Mouse (Mus musculus): ENCODE data around the gene Trmt61a.
A peak's percentile ranks its signal among the peaks of the same experiment; 100 is the strongest.
"Not testable (repeated sequence)": the region's sequence is repeated elsewhere in the genome, so short reads cannot be mapped to it uniquely, and the experiment has no call there.

The Trmt61a gene

GRCm38 (mm10) chr12:111698346-111698913, 20.5 kb downstream of the Trmt61a start:
- no peak for DNase-seq

GRCm38 (mm10) chr12:111699542-111699941, 21.6 kb downstream of the Trmt61a start:
- DNase-seq, result no peak

- no peak for DNase-seq
Measured at GRCm38 (mm10) chr12:111700920-111701458, 23.1 kb downstream of the Trmt61a start.

- DNase-seq, result no peak
Measured at GRCm38 (mm10) chr12:111703301-111703700, 25.4 kb downstream of the Trmt61a start.

DNA sequence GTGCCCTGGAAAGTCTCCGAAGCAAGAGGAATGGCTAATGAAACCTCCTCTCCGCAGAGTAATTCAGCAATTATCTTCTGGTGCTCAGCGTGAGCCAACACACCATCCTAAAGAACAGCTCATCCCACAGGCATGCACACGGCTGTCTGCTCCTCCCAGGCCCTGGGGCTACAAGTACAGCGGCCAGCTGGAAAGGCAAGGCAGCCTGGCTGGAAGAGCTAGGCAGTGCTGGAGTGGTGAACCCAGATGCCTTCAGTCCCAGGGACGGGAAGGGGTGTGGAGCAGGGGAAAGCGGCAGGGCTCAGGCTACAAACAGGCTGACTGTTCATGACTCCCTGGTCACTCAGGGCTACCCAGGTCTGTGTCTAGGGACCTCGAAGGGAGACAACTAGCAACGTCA, 26.7 kb downstream of the Trmt61a start:
- DNase-seq, result no peak

GRCm38 (mm10) chr12:111705186-111705973, 27.5 kb downstream of the Trmt61a start:
- no peak for DNase-seq

GRCm38 (mm10) chr12:111708181-111708580, 30.3 kb downstream of the Trmt61a start:
- DNase-seq, result no peak

- DNase-seq, result no peak
Measured at GRCm38 (mm10) chr12:111710091-111710490, 32.2 kb downstream of the Trmt61a start.

- no peak for DNase-seq
Measured at GRCm38 (mm10) chr12:111712476-111712875, 34.6 kb downstream of the Trmt61a start.

GRCm38 (mm10) chr12:111713004-111713651, 35.2 kb downstream of the Trmt61a start, which contains the start of the genes Bag5 and Apopt1:
Gene Bag5 (minus strand): TSS chr12:111713257.
Gene Apopt1 (plus strand): TSS chr12:111713261.
- peak; percentile 81 to 84 for DNase-seq

- DNase-seq, result not testable (repeated sequence)
Measured at GRCm38 (mm10) chr12:111713880-111714279, 36.0 kb downstream of the Trmt61a start.

GRCm38 (mm10) chr12:111716505-111716904, 38.6 kb downstream of the Trmt61a start:
- no peak for DNase-seq

DNA sequence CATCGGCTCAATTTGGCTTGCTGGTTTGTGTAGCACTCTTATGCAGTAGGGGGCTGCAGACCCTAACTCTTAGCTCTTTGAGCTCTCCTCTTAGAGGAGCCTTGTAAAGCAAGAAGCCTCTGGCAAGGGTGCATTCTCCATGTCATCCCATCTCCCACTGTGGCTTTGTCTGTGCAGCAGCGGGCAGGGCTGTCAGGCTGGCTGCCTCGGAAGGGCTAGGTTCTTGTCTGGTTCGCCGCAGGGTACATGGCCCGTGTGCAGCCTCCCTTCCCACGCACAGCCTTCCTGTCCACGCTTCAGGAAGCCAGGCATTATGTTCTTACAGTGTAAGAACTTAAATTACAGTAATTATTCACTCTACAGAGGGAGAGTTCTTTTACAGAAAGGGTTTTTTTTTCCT, 40.8 kb downstream of the Trmt61a start:
- DNase-seq, result no peak

GRCm38 (mm10) chr12:111720222-111720621, 42.3 kb downstream of the Trmt61a start:
- DNase-seq, result no peak

GRCm38 (mm10) chr12:111722654-111723053, 44.7 kb downstream of the Trmt61a start:
- peak in 1 of 2 experiments; percentile 54 for DNase-seq

- DNase-seq, result no peak
Measured at GRCm38 (mm10) chr12:111724638-111725337, 46.9 kb downstream of the Trmt61a start.

DNA sequence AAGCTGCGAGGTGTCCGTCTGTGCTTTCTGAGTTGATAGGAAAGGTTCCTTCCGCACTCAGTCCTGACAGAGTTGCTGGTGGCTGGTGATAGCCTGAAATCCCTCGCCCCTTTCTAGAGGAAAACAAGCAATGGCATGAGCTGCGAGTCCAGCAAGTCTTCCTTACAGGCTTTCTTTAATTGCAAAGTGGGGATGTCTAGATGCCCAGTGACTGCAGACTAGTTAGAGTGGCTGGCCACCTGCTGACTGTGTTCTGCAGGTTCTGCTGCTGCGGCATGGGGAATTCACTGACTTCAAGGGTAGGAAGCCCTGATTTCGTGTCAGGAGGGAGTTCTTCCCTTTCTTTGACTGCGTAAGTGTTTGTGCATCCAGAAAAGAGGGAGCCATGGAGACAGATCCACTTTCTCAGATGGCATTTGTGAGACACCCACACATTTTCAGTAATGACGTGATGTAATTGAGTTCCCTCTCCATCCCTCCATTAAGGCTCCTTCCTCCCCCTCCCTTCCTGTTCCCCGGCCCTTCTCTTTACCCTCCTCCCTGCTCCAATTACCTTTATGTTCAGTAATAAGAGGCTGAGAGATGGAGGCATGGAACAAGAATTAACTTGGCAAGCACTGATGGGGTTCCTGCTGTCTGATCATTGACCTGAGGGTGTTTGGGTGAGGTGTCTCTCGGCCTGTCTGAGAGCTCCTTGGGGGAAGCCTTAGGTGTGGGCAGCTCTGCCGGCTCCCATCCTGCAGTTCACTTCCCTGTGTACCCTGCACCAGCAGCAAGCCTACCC, 47.6 kb downstream of the Trmt61a start:
- no peak for DNase-seq

GRCm38 (mm10) chr12:111726122-111726463, 48.2 kb downstream of the Trmt61a start:
- DNase-seq, result no peak

DNA sequence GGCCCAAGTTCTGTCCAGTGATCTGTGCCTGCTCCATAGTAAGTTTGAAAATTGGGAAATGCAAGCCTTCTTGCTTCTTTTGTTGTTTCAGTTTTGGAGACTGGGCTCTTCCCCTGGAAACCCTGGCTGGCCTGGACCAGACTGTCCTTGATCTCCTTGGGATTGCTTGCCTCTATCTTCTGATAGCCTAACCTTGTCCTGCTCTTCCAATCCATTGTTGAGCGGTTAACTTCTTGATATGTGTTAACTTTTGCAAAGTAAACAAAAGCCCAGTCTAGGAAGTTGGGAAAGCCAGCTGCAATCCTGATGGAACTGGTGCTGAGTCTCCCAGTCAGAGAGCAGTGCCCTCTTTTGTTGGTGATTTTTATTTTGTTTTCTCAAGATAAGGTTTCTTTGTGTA, 50.1 kb downstream of the Trmt61a start:
- DNase-seq, result no peak

GRCm38 (mm10) chr12:111731822-111732807, 54.2 kb downstream of the Trmt61a start:
- DNase-seq, result peak; percentile 70 to 81

- no peak for DNase-seq
Measured at GRCm38 (mm10) chr12:111732921-111733320, 55.0 kb downstream of the Trmt61a start.
